Mouse (Mus musculus): ENCODE measurements at regions not wholly inside any gene's neighbourhood (a gene's known extent, or its start where the extent isn't known, plus 50 kb on each side); places are given as distances from the start of the nearest gene placed in this dataset.

- TF ChIP-seq CTCF (IDR thresholded peaks at IDR 0.05; ENCODE audit: extremely low read depth, insufficient read depth, low read length) (no peak), POLR2A (IDR thresholded peaks at IDR 0.05; ENCODE audit: extremely low read depth, insufficient read depth, low read length) (no peak)
Measured at GRCm38 (mm10) chr8:96238406-96238805, 350.1 kb upstream of the Got2 start.
